Mouse (Mus musculus) NIH3T3 (cell line): ENCODE measurements around the gene Xylt1.

ENCODE experiments used
- DNase-seq: peaks from one replicate; pipeline ENCODE4 v3.0.0-alpha.2; 2012; ENCODE audit warnings: low read depth

The Xylt1 gene

DNA sequence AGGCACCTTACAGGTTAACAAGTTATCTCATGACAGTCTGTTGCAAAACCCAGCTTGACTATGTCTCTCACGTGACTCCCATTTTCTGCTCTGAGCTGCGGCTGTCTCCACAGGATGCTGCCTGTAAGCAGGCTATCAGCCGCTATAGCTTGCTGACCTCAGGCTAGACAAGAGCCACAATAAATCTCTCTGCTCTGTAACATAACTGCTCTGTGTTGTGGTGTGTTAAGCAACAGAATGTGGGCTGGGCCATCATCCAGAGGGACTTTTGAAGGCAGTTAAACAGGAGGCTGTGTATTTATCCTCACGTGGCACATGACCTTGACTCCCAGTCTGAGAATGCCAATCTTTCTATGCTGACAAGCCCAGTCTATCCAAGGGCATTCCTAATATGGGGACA is 136.1 kb downstream of the Xylt1 start:
- DNase-seq: no peak

DNA sequence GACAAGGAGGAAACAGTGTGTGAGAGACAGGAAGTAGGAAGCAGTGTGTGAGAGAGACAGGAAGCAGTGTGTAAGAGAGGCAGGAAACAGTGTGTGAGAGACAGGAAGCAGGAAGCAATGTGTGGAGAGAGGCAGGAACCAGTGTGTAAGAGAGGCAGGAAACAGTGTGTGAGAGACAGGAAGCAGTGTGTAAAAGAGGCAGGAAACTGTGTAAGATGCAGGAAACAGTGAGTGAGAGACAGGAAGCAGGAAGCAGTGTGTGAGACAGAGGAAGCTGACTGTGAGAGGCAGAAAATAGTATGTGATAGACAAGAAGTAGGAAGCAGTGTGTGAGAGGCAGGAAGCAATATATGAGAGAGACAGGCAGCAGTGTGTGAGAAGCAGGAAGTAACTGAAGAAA is 140.6 kb downstream of the Xylt1 start:
- no peak for DNase-seq

DNA sequence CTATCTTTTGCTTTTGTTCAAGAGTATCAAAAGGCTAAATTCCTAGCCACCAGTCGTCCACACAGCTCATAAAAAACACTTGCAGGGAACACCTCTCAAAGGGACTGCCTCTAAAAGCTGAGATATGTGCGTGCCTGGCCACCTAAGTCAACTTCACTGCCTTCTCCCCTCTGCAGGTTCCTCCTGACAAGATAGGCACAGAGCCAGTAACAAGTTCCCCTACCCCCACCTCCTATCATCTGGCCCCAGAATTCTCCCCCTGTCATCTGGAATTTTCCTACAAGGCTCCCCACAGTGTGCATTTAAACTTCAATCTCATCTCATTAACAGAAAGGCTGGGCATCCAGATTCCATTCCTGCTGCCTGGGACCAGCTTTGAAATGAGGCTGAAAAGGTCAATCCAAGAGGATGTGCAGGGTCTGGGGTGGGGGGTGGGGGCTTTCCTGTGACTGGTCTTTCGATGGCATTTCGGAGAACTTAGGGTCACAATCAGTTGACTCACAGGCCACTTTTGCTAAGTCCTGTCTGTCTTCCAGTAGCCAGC is 141.4 kb downstream of the Xylt1 start:
- DNase-seq: no peak

DNA sequence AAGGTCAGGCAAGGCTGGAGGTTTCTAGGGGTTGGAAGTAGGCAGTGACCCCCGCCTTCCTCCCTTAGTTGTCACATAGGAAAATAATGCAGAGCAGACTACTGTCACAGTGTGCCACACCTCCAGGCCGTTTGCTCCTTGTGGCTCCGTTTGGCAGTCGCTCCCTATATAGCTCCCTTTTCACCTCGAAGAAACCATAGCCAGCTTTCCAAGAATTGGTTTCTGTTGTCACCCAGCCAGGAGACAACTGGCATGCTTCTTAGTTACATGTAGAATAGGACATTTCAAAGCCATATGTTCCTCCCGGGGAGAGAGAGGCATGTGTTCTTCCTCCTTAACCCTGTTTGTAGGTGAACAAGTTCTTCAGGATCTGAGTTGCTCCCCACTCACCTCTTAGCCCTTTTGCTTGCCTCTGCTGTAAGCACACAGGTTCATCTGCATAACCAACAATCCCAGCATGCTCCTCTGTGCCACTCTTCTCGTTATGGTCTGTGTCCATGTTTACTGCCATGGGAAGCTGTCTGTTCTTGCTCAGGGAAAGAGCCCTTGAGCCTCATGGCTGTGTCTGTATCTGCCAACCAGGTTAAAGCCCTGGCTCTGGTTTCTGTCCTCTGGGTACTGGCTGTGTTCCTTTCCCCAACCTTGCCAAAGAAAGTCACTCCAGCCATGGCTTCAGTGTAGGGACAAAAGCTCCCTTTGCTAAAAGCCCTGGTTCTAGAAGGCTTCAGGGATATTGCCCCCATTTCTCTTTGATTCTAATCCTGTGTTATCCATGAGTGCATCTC is 143.8 kb downstream of the Xylt1 start:
- DNase-seq: no peak

DNA sequence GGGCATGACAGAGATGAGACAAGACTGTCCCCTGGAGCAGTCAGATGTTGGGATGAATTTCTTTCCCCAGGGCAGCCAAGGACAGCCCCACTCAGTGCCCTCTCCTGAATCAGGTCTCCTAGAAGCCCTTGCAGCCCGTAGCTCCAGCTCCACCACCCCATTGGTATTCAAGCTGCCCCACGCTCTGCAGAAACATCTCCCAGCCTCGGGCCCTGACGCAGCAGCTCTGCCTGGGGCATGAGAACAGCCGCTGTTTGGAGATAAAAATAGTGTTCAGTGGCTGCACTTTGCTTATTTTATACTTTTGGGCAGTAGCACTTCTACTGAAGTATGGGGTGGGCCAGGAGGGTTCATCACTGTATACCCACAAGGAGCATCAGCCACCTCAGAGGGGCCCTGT is 144.9 kb downstream of the Xylt1 start:
- DNase-seq: no peak

DNA sequence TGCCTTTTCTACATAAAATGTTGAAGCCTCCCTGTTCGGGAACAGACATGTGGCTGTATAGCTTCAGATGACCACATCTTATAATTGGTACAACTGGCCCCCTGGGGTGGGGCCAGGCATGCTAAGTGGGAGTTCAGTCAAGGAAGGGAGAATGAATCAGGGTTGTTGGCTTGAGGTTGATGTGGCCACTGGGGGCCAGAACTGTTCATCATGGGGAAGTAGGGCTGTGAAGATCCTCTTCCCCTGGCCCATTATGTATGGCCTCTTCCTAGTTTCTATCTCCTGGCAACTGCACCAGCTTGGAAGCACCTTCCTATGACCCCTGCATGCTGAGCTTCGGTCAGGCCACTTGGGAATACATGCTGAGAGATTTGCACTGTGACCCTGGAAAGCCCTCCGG is 145.8 kb downstream of the Xylt1 start:
- DNase-seq: no peak

DNA sequence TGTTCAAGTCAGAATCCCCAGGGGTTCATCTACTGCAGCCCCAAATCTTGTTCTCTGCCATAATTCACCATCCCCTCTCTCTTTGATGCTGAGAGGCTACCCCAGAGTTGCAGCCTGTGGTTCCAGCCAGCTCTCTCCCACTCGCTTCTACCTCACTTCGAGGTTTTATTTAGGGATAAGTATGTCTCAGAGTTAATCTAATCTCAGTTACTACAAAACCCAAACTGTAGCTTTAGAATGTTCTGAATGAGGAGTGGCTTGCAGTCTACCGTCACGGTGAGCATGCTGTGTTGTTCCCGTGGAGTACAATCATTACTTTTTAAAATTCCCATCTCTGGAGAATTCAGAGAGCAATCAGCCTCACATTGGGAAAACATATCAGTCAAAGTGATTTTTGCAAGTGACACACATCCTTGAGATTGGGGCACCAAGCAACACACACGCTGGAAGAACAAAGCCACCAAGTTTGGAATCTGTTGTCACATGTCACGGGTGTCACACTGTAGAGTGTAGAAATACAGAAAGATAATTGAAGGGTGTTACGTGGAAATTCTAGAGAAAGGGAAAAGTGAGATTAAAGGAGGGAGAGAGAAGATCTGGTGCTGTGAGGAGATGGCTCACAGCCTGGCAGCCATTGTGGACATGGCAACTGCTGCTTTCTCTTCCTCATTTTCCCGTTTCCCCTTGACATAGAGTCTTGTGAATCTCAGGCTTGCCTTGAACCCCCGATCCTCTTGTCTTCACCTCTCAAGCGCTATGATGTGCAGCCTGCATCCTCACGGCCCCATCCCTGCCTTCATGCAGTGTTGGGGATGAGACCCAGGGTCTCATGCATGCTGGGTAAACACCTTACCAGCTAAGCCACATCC is 149.2 kb downstream of the Xylt1 start:
- no peak for DNase-seq

DNA sequence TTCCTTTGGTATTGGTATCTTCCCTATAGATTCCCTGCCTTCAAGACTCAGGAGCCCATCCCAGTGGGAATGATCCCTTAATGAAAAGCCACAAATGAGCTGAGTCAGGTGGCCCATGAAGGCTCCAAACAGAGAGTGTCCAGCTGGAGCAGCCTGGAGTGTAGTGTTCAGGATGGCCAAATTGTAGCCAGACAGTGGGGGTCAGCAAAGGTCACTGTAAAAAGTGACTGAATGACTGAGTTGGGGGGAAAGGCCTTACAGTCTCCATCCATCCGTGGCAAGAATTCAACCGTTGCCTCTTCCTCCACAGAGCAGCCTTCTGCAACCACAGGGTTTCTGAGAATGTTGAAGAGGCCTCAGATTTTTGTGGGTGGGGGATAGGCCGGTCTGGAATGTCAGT is 151.9 kb downstream of the Xylt1 start:
- DNase-seq: no peak

DNA sequence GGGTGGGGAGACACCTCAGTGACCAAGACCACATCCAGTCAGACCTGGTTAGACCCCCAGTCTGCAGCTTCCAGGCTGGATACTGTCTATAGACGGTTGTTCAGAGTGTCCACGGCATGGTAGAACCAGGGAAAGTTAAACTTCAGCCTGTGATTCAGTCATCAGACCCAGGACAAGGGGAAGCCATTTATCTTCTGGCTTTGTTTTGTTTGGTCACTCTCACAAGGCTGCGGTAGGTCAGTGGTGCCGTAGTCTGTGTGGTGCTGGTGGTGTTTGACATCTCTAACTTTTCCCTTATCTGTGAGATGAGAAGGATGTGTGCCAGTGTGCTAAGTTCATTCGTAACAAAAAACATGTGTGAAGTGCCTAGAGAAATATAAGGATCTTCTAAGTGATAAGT is 152.4 kb downstream of the Xylt1 start:
- DNase-seq: no peak

DNA sequence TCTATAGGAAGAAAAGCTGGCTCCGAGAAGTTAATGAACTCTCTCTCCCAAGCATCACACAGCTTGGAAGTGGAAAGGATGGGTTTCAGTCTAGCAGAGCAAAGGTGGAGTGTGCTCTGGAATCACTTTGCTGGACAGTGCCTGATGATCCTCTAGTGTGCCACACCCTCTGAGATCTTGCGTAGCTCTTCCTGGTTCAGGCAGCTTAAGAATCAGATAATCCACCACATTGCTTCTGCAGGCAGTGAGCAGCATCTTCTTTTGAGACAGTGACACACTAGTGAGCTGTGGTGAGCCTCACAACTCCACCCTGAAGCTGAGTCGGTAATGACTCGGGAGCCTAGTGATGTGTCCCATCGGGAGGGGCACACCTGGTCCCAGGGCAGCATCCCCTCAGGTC is 159.2 kb downstream of the Xylt1 start:
- DNase-seq: no peak

DNA sequence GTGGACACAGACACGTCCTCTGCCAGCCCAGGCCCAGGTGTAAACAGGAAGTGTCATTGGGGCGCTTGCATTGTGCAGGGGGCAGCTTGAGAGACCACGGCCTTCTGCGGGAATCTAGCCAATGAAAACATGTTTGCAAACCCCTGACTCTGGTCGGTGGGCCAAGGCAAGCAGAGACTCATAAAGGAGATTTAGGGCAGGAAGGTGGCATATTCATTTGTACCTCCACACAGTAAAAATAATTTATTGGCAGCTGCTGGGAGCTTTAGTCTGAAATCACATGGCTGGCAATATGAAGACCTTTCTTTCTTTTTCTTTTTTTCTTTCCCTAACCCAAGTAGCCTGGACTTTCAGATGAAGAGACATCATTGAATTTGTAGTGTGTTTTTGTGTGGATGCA is 159.6 kb downstream of the Xylt1 start:
- no peak for DNase-seq

DNA sequence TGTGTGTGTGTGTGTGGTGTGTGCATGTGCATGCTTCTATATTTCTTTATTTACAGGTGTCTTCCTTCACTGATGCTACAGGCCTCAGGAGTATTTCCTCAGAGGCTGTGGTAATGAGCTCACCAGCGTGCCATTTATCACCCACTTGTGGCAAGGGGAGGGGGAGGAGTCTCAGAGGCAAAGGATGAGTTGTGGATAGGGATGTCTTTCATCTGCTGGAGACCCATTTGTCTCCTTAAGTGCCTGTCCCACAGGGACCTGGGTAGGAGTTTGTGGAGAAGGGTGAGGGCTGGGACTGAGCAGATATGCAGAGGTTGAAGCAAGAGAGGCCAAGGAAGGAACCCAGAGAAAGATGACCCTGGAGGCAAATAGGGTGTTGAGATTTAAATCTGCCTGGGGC is 160.3 kb downstream of the Xylt1 start:
- no peak for DNase-seq

DNA sequence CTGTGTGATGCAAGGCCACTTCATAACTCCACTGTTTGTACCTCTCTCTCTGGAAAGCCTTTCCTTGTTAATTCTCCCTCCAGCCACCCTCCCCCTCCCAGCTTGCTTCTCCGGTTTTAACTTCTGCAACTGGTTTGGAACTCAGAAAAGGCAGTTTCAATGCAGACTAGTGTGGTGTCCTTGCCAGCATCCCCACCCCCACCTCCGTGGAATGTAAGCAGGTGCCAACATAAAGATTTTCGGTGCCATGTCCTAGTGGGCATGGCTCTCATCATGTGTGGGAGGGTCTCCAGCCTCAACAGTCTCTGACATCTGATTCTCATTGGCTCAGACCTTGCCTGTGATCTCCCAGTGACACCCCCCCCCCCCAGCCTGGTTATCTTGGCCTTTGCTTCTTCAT is 160.9 kb downstream of the Xylt1 start:
- no peak for DNase-seq

DNA sequence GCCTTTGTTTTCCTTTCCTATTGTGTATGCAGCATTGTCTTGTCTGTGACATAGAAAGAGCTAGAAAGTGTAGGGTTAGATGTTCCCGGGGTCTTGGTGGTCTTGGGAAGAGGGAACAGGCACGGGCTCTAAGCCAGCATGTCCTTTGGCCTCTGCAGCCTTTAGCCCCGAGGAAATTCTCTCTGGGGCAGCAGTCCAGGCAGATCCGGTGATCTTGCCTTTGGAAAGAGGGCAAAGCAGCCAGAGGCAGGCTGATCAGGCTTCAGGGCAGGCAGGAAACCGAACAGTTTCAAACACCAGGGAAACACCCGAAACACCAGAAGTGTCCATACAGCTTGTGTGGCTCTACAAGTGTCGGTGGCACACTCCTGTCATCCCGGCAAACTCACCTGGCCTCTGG is 162.3 kb downstream of the Xylt1 start:
- DNase-seq: no peak

DNA sequence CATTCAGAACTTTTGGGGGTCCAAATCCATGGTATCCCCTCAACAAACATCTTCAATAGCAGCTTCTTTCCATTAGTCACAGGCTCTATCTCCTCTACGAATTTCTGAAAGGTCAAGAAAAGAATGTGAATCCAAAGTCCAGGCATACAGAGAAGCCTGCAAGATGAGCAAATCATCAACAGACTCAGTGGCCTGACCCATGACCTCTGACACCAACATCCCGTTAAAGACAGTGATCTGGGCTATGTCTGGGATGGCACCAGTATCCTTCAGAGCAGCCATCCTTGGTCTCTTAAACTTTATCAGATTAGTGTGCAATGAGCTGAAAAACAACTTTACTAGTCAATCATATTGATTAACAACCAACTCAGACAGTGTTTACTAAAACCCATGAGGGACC is 163.3 kb downstream of the Xylt1 start:
- DNase-seq: no peak

DNA sequence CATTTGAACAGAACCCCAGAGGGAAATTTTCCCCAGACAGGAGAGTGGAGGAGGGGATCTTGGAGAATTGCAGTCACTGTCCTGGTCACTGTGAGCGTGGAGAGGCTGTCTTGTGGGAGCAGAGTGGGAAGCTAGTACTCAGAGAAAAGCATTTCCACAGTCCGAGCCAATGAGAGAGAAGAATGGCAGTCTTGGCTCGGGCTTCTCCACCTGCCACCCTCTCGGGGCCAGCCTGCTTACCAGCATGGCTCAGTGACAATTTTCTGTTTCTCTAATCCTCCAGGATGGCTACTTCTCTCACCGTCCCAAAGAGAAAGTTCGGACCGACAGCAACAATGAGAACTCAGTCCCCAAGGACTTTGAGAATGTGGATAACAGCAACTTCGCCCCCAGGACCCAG is 167.5 kb downstream of the Xylt1 start:
- no peak for DNase-seq

DNA sequence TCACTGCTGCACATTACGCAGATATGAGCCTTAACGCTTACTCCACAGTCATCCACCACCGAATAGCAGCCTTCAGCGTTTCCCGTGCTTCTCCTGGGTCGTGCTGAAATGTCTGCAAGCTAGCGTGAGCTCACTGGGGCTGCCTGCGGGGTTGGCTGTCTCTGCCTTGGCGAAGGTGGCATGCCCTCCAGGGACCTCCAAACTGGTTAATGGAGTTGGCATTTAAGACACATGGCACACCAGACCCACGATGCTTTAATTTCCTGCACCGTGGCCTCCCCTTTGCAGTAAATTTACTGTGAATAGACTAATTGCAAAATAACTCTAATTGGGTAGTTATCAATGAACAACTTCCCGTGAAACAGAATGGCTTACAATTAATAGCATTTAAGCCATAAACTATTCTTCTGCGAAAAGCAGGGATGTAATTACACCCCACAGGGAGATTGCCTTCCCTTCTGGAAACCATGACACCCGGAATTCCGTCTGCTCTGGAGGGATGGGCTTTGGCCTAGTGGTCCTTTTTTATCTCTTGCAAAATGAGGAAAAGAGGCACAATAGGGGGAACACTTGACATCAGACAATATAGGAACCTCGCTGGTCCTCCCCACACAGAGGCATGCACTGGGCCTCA is 170.3 kb downstream of the Xylt1 start:
- DNase-seq: no peak

DNA sequence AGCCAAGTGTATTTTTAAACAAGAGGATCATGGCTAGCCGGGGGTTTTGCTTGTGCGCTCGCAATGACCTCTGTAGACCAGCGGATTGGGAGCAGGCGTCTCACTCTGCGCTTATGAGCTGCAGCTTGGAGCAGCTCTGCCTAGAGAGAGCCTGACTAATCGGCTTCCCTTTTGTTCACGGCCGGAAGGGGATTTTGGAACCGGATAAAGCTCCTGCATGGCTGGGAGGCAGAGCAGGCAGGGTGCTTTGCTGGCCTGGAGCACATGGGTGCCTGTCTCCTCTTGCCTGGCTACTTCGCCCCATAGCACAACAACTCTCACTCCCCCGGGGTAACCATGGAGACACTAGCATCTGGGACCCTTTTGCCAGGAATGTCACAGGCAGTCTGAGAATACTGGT is 172.4 kb downstream of the Xylt1 start:
- no peak for DNase-seq

DNA sequence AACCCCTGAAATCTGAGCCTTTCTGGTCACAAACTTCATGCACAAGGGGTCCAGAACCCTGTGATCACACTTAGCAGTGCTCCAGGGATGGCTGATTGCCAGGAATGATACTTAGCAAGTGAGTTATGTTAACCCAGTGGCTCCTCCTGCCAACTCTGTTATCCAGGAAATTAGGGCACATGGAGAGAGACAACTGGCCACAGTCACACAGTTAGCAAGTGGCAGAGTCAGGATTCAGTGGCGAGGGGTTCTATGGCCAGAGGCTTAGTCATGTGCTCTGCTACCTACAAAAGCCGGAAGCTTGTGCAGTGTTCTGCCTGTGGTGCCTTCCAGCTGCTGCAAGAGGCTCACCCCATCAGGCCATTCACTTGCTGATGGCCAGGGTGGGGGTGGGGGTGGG is 175.0 kb downstream of the Xylt1 start:
- no peak for DNase-seq

DNA sequence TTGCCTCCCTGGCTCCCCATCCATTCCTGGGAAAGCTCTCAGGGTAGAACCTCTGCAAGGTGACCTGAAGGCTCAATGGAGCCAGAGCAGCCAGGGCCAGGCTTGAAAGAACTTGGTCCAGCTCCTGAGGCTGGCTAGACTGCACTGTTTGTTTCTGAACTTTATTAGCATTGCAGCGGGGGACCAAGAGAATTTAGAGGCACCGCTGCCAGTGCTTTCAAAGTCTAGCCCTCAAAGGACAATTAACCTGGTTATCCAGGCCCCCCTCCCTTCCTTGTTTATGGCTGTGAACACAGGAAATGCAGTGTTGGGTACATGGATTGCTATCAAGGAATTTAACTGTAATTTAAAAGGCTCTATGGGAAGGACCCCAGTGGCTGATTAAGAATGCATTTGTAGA is 177.4 kb downstream of the Xylt1 start:
- DNase-seq: no peak

DNA sequence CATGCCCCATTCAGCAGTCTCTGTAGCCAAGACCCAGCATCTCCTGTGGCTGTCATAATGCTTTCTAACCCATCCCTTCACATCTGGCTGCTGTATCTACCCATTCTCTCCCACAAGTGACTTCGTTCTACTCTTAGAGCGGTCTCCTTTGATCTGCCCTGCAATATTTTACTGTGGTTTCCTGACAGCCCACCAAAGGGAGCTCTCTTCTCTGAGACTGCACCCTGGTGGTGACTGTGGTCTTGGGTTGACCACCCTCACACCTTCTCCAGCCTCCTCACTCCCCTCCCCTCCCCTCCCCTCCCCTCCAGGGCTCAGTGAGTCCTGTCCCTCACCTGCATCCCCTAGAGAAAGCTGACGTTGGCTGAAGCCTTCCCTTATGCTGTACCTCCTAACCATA is 178.3 kb downstream of the Xylt1 start:
- no peak for DNase-seq

DNA sequence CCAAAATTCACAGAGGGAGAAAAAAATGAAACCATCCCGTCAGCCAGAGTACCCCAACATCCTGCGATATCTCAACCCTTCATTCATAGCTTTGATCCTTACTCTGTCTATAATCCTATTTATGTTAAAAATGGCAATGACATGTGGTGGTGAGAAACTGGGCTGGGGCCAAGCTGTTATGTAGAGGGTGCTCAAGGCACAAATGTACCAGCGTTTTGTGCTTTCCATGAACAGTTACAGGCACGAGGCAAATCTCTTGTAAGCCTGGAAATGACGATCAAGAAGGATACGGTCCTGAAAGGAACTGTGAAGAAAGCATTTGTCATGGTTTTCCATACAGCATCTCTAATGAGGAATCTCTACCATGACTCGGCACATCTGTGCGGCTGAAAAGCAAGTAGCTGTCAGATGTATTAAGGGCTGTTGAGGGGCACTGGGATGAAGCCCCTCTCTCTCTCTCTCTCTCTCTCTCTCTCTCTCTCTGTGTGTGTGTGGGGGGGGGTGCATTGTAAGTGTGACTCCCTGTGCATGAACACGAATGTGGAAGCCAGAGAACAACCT is 183.2 kb downstream of the Xylt1 start:
- no peak for DNase-seq

DNA sequence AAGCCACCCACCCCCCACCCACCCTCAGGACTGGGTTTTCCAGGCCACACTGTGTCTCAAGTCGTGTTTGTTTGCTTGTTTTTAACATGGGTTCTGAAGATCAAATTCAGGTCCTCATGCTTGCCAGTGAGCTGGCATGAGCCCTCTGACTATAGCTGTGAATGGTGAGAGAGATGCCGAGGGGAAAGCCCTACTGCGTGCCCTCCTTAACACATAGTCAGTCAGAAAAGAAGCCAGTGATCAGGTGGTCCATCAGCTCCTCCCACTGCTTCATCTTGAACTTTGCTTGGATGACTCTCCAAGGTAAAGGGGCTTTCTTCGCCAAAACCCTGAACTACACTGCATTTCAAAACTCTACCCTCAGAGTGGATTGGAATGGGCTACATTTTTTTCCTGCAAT is 183.8 kb downstream of the Xylt1 start:
- no peak for DNase-seq
